Mouse (Mus musculus) midbrain, embryonic 14.5 days (tissue): ENCODE results near the gene Atp1b3. TPM values are rescaled to one million over a fixed set of nuclear protein-coding genes. Genes with fewer than 3 reads are reported as not detected.

Experiments used
- ATAC-seq: fragments of 200-750 bp; cut with Nextera tagmentation; 2 replicates; pipeline ENCODE4 v1.8.0; 2017; ENCODE audit warnings: moderate number of reproducible peaks, moderate library complexity; ENCODE audit not compliant: low FRiP score, low TSS enrichment
- DNase-seq: peaks from one replicate; pipeline ENCODE4 v3.0.0-alpha.2; 2015
- H3K27ac ChIP-seq: fragments of 300-500 bp; sonication (generic); replicated peaks from 2 replicates; pipeline ENCODE4 v1.5.1; 2014; ENCODE audit warnings: mild to moderate bottlenecking, low read depth, low read length, moderate library complexity
- H3K27me3 ChIP-seq: fragments of 300-500 bp; sonication (generic); 2 replicates; pipeline ENCODE4 v1.6.1; 2014; ENCODE audit warnings: low read length, control low read depth, mixed read lengths; ENCODE audit not compliant: control insufficient read depth, insufficient read depth
- H3K36me3 ChIP-seq: fragments of 300-500 bp; sonication (generic); 2 replicates; pipeline ENCODE4 v1.6.1; 2014; ENCODE audit warnings: low read length, control low read depth; ENCODE audit not compliant: control insufficient read depth, insufficient read depth
- H3K4me1 ChIP-seq: fragments of 300-500 bp; sonication (generic); 2 replicates; pipeline ENCODE4 v1.6.1; 2014; ENCODE audit warnings: mild to moderate bottlenecking, antibody characterized with exemption, low read length, control low read depth; ENCODE audit not compliant: control insufficient read depth, insufficient read depth
- H3K4me2 ChIP-seq: fragments of 300-500 bp; sonication (generic); 2 replicates; pipeline ENCODE4 v1.6.1; 2014; ENCODE audit warnings: mild to moderate bottlenecking, low read length, moderate library complexity
- H3K4me3 ChIP-seq: fragments of 300-500 bp; sonication (generic); replicated peaks from 2 replicates; pipeline ENCODE4 v1.5.1; 2014; ENCODE audit warnings: low read depth, low read length
- H3K9ac ChIP-seq: fragments of 300-500 bp; sonication (generic); replicated peaks from 2 replicates; pipeline ENCODE4 v1.6.1; 2014; ENCODE audit warnings: mild to moderate bottlenecking, low read length, moderate library complexity
- H3K9me3 ChIP-seq: fragments of 300-500 bp; sonication (generic); 2 replicates; pipeline ENCODE4 v1.6.1; 2016; ENCODE audit warnings: low read length, control low read depth, mixed read lengths; ENCODE audit not compliant: control insufficient read depth
- WGBS: fragments of 180-500 bp; shearing (Covaris S2); extraction: QIAGEN DNeasy Blood & Tissue Kit; methylation state at CpG from one replicate; pipeline ENCODE4 v1.1.7; 2014; 5-methylcytosine and 5-hydroxymethylcytosine counted together
- polyA plus RNA-seq: library from polyadenylated mRNA; unstranded; fragments of >200 nt; fragmentation: Nextera tagmentation; extraction: Ambion mirVana; gene quantifications from 2 replicates; pipeline ENCODE4 v1.2.1, GENCODE M21; 2014

Gene Atp1b3
- polyA plus RNA-seq, 1 experiment from 2014 or later: 183 TPM

- H3K4me2 ChIP-seq: no peak overlapping the region
- H3K9me3 ChIP-seq: no peaks in the 10 kb centered on the region
- no peaks in the 10 kb centered on the region for H3K4me1 ChIP-seq
- peaks cover 33% of the 10 kb centered on the region for H3K36me3 ChIP-seq
- H3K27ac ChIP-seq: no peak overlapping the region
- no peaks in the 10 kb centered on the region for H3K27me3 ChIP-seq
- ATAC-seq (no peak), DNase-seq (no peak)
- H3K9ac ChIP-seq: no peak overlapping the region
- WGBS: 88% methylated on average over 15 of the region's 15 CpGs
- H3K4me3 ChIP-seq: no peak overlapping the region
Observed at GRCm38 (mm10) chr9:96322411-96323152, 41.7 kb downstream of the Atp1b3 start.

DNA sequence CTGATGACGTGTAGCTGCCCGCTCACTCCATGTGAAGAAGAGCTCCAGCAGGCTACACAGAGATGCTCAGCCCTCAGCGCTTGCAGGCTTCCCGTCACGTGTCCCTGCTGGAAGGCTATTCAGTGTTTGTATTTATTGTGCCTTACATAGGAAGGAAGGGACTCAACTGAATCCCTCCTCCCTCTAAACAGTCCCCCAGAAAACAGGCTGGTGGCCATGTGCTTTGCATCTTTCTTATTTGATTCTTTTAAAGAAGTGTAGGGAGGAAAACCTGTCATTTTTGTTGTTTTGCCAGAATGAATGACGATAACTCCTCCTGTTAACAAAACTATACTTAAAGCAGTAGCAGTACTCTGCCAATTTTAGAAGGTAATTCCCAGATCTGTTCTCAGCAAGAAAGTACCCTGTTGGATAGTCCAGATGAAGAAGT lies 43.7 kb downstream of the Atp1b3 start:
- Histone ChIP-seq H3K4me3 (no peak overlapping the region), H3K27me3 (no peaks in the 10 kb centered on the region), H3K9ac (no peak overlapping the region), H3K9me3 (no peaks in the 10 kb centered on the region), H3K4me2 (no peak overlapping the region), H3K27ac (no peak overlapping the region), H3K4me1 (no peaks in the 10 kb centered on the region), H3K36me3 (peaks cover 48% of the 10 kb centered on the region)
- DNase-seq (no peak), ATAC-seq (no peak)
- WGBS: 89% methylated on average over 6 of the region's 6 CpGs

- ATAC-seq: no peak
- Histone ChIP-seq H3K27ac (no peak overlapping the region), H3K9me3 (no peaks in the 10 kb centered on the region), H3K4me1 (no peaks in the 10 kb centered on the region), H3K9ac (no peak overlapping the region), H3K4me3 (no peak overlapping the region), H3K4me2 (no peak overlapping the region), H3K27me3 (no peaks in the 10 kb centered on the region), H3K36me3 (peaks cover 58% of the 10 kb centered on the region)
- no peak for DNase-seq
- 93% methylated on average over 5 of the region's 5 CpGs for WGBS
Observed at GRCm38 (mm10) chr9:96319333-96319732, 44.9 kb downstream of the Atp1b3 start.

DNA sequence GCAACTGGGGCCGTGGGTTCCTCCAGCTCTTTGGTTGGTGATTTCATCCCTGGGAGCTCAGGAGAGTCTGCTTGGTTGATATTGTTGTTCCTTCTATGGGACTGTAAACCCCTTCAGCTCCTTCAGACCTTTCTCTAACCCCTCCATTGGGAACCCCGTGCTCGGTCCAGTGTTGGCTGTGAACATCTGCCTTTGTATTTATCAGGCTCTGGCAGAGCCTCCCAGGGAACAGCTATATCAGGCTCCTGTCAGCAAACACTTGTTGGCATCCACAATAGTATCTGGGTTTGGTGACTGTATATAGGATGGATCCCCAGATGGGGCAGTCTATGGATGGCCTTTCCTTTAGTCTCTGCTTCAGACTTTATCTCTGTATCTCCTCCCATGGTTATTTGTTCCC lies 52.2 kb downstream of the Atp1b3 start:
- no peaks in the 10 kb centered on the region for H3K9me3 ChIP-seq
- H3K36me3 ChIP-seq: peaks cover 64% of the 10 kb centered on the region
- no peaks in the 10 kb centered on the region for H3K4me1 ChIP-seq
- no peak overlapping the region for H3K9ac ChIP-seq
- DNase-seq (no peak), ATAC-seq (no peak)
- no peak overlapping the region for H3K4me2 ChIP-seq
- H3K4me3 ChIP-seq: no peak overlapping the region
- whole genome bisulfite sequencing: 96% methylated on average over 3 of the region's 3 CpGs
- no peak overlapping the region for H3K27ac ChIP-seq
- H3K27me3 ChIP-seq: no peaks in the 10 kb centered on the region

DNA sequence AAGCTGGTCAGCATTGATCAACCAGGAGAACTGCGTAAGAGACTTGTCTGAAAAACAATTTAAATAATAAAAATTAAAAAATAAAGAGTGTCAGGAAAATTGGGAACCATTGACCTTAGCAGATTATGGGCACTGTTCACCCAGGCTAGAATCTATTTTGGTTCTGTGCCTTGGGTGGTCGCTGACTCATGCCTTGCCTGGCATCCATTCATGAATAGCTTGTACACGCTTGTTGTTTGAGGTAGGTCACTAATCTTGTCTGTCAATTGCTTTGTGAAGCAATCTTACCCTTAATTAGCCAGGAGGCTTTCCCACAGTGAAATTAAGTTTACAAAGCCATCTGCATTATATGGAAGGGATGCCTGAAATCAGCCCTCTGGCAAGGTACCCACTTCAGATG lies 55.4 kb downstream of the Atp1b3 start:
- H3K4me1 ChIP-seq: no peaks in the 10 kb centered on the region
- H3K4me2 ChIP-seq: no peak overlapping the region
- no peak overlapping the region for H3K27ac ChIP-seq
- WGBS: 81% methylated on average over 3 of the region's 3 CpGs
- peaks cover 60% of the 10 kb centered on the region for H3K36me3 ChIP-seq
- H3K27me3 ChIP-seq: no peaks in the 10 kb centered on the region
- DNase-seq (no peak), ATAC-seq (no peak)
- H3K4me3 ChIP-seq: no peak overlapping the region
- no peak overlapping the region for H3K9ac ChIP-seq
- no peaks in the 10 kb centered on the region for H3K9me3 ChIP-seq

DNA sequence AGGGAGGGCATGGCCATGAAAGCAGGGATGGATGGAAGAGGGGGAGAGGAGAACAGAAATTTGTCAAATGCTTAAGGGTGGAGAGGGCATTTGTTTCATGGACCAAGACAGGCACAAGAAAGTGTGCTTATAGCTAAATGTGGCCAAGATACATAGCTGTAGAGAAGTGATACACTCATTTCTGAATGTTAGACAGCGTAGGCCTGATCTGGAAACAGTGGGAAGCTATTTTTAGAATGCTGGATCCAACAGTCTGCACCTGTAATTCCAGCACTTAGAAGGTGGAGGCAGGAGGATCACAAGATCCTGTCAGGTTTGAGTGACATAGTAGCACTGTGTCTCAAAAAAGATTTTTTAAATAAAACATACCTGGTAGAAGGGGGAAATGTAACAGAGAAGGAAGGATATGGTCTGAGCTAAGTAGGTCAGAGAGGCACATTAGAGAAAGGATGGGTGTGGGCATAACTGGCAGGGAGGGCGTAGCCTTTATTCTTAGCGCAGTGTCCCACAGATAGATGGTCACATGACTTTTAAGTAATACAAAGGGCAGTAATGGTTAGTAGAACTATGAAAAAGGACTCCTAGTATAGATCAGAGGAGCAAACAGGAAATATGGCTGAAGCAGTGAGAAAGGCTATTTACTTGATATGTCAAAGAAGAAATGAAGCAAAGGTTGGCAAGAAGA lies 64.8 kb downstream of the Atp1b3 start:
- Histone ChIP-seq H3K36me3 (peaks cover 57% of the 10 kb centered on the region), H3K27me3 (no peaks in the 10 kb centered on the region), H3K4me3 (no peak overlapping the region), H3K9me3 (no peaks in the 10 kb centered on the region), H3K9ac (no peak overlapping the region), H3K4me1 (no peaks in the 10 kb centered on the region), H3K27ac (no peak overlapping the region), H3K4me2 (no peak overlapping the region)
- WGBS: 97% methylated on average over 3 of the region's 3 CpGs
- ATAC-seq: no peak
- no peak for DNase-seq

- no peaks in the 10 kb centered on the region for H3K27me3 ChIP-seq
- no peaks in the 10 kb centered on the region for H3K9me3 ChIP-seq
- H3K4me1 ChIP-seq: no peaks in the 10 kb centered on the region
- no peak overlapping the region for H3K27ac ChIP-seq
- WGBS: 98% methylated on average over 7 of the region's 7 CpGs
- no peak overlapping the region for H3K4me2 ChIP-seq
- no peak overlapping the region for H3K9ac ChIP-seq
- ATAC-seq (no peak), DNase-seq (no peak)
- peaks cover 34% of the 10 kb centered on the region for H3K36me3 ChIP-seq
- H3K4me3 ChIP-seq: no peak overlapping the region
Observed at GRCm38 (mm10) chr9:96292144-96292543, 72.1 kb downstream of the Atp1b3 start.

DNA sequence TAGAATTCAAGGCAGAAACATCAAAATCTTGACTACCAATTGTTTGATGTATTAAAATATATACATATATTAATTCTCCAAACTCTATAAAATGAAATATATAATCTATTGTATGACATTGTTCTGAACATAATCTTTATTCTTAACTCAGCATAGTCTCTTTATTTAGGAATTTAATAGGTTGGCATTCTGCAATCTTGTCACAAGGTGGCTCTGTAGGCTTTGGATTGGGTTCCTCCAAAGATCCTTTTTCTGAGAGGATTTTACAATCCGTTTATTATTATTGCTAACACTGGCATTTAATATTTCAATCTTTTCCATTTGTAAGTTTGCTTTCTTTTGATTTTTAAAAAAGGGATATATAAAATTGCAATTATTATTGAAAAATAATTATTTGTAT lies 79.3 kb downstream of the Atp1b3 start:
- no peak overlapping the region for H3K4me3 ChIP-seq
- 41% methylated on average over 1 of the region's 1 CpGs for whole genome bisulfite sequencing
- H3K27ac ChIP-seq: no peak overlapping the region
- no peaks in the 10 kb centered on the region for H3K9me3 ChIP-seq
- DNase-seq (peak; percentile 78), ATAC-seq (no peak)
- peaks cover 9% of the 10 kb centered on the region for H3K36me3 ChIP-seq
- no peak overlapping the region for H3K4me2 ChIP-seq
- no peaks in the 10 kb centered on the region for H3K27me3 ChIP-seq
- no peak overlapping the region for H3K9ac ChIP-seq
- no peaks in the 10 kb centered on the region for H3K4me1 ChIP-seq
